Mouse (Mus musculus) megakaryocyte, embryonic 14.5 days (primary cell): Measurements from ENCODE around the gene Zdhhc17.

Experiments used
- FLI1 ChIP-seq: IDR thresholded peaks from 2 replicates; pipeline ENCODE4 v1.6.1; 2012; ENCODE audit warnings: low read length, inconsistent platforms, mixed read lengths
- GATA1 ChIP-seq: IDR thresholded peaks from 3 replicates; pipeline ENCODE4 v1.6.1; 2012; ENCODE audit warnings: mixed read lengths, low read length, inconsistent platforms, borderline replicate concordance

- TF ChIP-seq GATA1 (no peak), FLI1 (no peak)
Observed at GRCm38 (mm10) chr10:111050511-111050910, 40.6 kb upstream of the Zdhhc17 start.
